Comparison of ENCODE assay signal across 10 mouse cellular contexts in the genomic region with DNA sequence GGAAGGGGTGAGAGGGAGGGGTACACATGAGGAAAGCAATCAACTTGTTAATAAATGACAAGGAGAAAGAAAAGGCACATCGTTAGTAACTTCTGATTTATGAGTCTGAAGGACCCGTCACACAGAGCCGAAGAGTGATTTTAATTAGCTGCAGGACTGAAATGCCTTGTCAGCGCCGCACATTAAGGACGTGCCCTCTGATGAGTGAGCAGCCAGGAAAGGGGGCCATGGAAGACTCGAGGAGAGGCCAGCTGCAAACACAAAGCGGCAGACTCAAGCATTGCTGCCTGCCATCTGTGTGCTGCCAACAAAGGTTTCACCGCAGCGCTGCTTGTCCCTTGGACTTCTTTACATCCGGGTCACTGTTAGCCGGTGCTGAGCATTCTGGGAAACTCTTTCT.
DNase-seq lines count a peak whose midpoint lies in the region; ATAC-seq and TF ChIP-seq lines count a peak whose summit lies in the region.
"Had no signal": no experiment of that assay in that cellular context is flagged by ENCODE, and none has a peak within 500 bp of the region (broad histone marks: within the 10 kb centered on the region; RNA-seq: fewer than 3 reads in every experiment).

No protein-coding gene starts in this region.

- no peak for TF ChIP-seq CTCF in liver, adult 2 months (IDR thresholded peaks at IDR 0.05; ENCODE audit: low read depth, low read length)

- TF ChIP-seq POLR2A in liver, adult 2 months (IDR thresholded peaks at IDR 0.05; ENCODE audit: extremely low read depth, insufficient read depth, low read length): no peak

- peak overlapping the region; percentile 20; the same call in 1 of the 2 replicates for H3K4me2 ChIP-seq in midbrain, embryonic 13.5 days (replicated peaks)
- no peak overlapping the region; the same call in 1 of the 2 replicates for H3K4me2 ChIP-seq in hindbrain, embryonic 11.5 days (replicated peaks; ENCODE audit: low read depth, low read length)
- H3K4me2 ChIP-seq in stomach, embryonic 14.5 days (replicated peaks; ENCODE audit: low read depth, low read length): peak overlapping the region; percentile 20

- ATAC-seq in midbrain, embryonic 13.5 days: 0 out of 2 replicates have a peak, but pooled peaks have one; percentile 27
- ATAC-seq in hindbrain, embryonic 11.5 days (ENCODE audit: low FRiP score): peak; percentile 57
- peak; percentile 75; the same call in 1 of the 2 replicates for ATAC-seq in stomach, embryonic 14.5 days (ENCODE audit: insufficient number of reproducible peaks, insufficient read depth, low FRiP score, low read depth)

- H3K79me2 ChIP-seq in liver, adult 2 months (ENCODE audit: control insufficient read depth, insufficient read depth, low read length): no peaks in the 10 kb centered on the region

- no peaks in the 10 kb centered on the region for H3K9me3 ChIP-seq in midbrain, embryonic 13.5 days
- no peaks in the 10 kb centered on the region for H3K9me3 ChIP-seq in midbrain, embryonic 10.5 days (replicated peaks)
- no peaks in the 10 kb centered on the region for H3K9me3 ChIP-seq in hindbrain, embryonic 11.5 days (ENCODE audit: control insufficient read depth, low read length)
- no peaks in the 10 kb centered on the region for H3K9me3 ChIP-seq in stomach, embryonic 14.5 days (ENCODE audit: control insufficient read depth, low read depth, low read length)
- H3K9me3 ChIP-seq: G1E had no signal

- no peak overlapping the region for H3K27ac ChIP-seq in midbrain, embryonic 13.5 days
- no peak overlapping the region for H3K27ac ChIP-seq in midbrain, embryonic 10.5 days (replicated peaks)
- H3K27ac ChIP-seq in hindbrain, embryonic 11.5 days (ENCODE audit: low read depth, low read length): no peak overlapping the region
- no peak overlapping the region for H3K27ac ChIP-seq in liver, adult 2 months (replicated peaks; ENCODE audit: insufficient read depth, low read depth, low read length)
- H3K27ac ChIP-seq in stomach, embryonic 14.5 days (ENCODE audit: low read length): no peak overlapping the region

- H3K4me3 ChIP-seq in midbrain, embryonic 13.5 days (replicated peaks): no peak overlapping the region
- no peak overlapping the region for H3K4me3 ChIP-seq in midbrain, embryonic 10.5 days
- H3K4me3 ChIP-seq in hindbrain, embryonic 11.5 days (ENCODE audit: low read depth, low read length): no peak overlapping the region
- H3K4me3 ChIP-seq in liver, adult 2 months (ENCODE audit: insufficient read depth, low read depth, low read length): peak overlapping the region; percentile 10
- H3K4me3 ChIP-seq in stomach, embryonic 14.5 days (ENCODE audit: low read depth, low read length): no peak overlapping the region

- no peak for DNase-seq in midbrain, embryonic 10.5 days (ENCODE audit: low spot score)
- DNase-seq in hindbrain, embryonic 11.5 days (ENCODE audit: low spot score): peak; percentile 51
- peak; percentile 52 for DNase-seq in liver, adult 2 months (ENCODE audit: extremely low read depth, low read depth, low spot score)
- DNase-seq in left cerebral cortex, postnatal 4 days: no peak
- DNase-seq in thymus, postnatal 25 days: no peak
- no peak for DNase-seq in gastrocnemius, postnatal 25 days
- DNase-seq: heart, postnatal 10 days had no signal

- H3K36me3 ChIP-seq in midbrain, embryonic 13.5 days: no peaks in the 10 kb centered on the region
- H3K36me3 ChIP-seq in midbrain, embryonic 10.5 days: no peaks in the 10 kb centered on the region
- no peaks in the 10 kb centered on the region for H3K36me3 ChIP-seq in hindbrain, embryonic 11.5 days (ENCODE audit: control insufficient read depth, insufficient read depth, low read length)
- H3K36me3 ChIP-seq in liver, adult 2 months (ENCODE audit: control insufficient read depth, insufficient read depth, low read length): no peaks in the 10 kb centered on the region
- H3K36me3 ChIP-seq in stomach, embryonic 14.5 days (ENCODE audit: control insufficient read depth, insufficient read depth, low read length): no peaks in the 10 kb centered on the region
- H3K36me3 ChIP-seq: G1E had no signal

- intact Hi-C loops in left cerebral cortex, postnatal 4 days (cut with DNase I): no loop called here

- WGBS in midbrain, embryonic 13.5 days: 60% methylated on average over 12 of the region's 12 CpGs
- 81% methylated on average over 12 of the region's 12 CpGs for WGBS in midbrain, embryonic 10.5 days
- 34% methylated on average over 12 of the region's 12 CpGs for WGBS in hindbrain, embryonic 11.5 days
- WGBS in liver, adult 2 months: 29% methylated on average over 12 of the region's 12 CpGs
- WGBS in stomach, embryonic 14.5 days: 23% methylated on average over 12 of the region's 12 CpGs

- no peaks in the 10 kb centered on the region for H3K4me1 ChIP-seq in midbrain, embryonic 13.5 days (replicated peaks)
- H3K4me1 ChIP-seq in midbrain, embryonic 10.5 days: no peaks in the 10 kb centered on the region
- H3K4me1 ChIP-seq in hindbrain, embryonic 11.5 days (replicated peaks; ENCODE audit: control insufficient read depth, insufficient read depth, low read length): no peaks in the 10 kb centered on the region
- peaks cover 5% of the 10 kb centered on the region for H3K4me1 ChIP-seq in liver, adult 2 months (ENCODE audit: control insufficient read depth, insufficient read depth, low read length)
- H3K4me1 ChIP-seq in stomach, embryonic 14.5 days (ENCODE audit: control insufficient read depth, insufficient read depth, low read length): 0 out of 2 replicates have a peak, but pooled peaks cover 7% of the 10 kb centered on the region

- H3K27me3 ChIP-seq in midbrain, embryonic 13.5 days: no peaks in the 10 kb centered on the region
- no peaks in the 10 kb centered on the region for H3K27me3 ChIP-seq in midbrain, embryonic 10.5 days (ENCODE audit: low read depth, poor library complexity, severe bottlenecking)
- no peaks in the 10 kb centered on the region for H3K27me3 ChIP-seq in hindbrain, embryonic 11.5 days (ENCODE audit: control insufficient read depth, insufficient read depth, low read length)
- no peaks in the 10 kb centered on the region for H3K27me3 ChIP-seq in liver, adult 2 months (ENCODE audit: control insufficient read depth, insufficient read depth, low read length)
- H3K27me3 ChIP-seq in stomach, embryonic 14.5 days (ENCODE audit: control insufficient read depth, insufficient read depth, low read length): no peaks in the 10 kb centered on the region

- no peak overlapping the region for H3K9ac ChIP-seq in midbrain, embryonic 13.5 days (replicated peaks)
- no peak overlapping the region; the same call in 1 of the 2 replicates for H3K9ac ChIP-seq in hindbrain, embryonic 11.5 days (ENCODE audit: low read depth, low read length)
- peak overlapping the region; percentile 38 for H3K9ac ChIP-seq in liver, adult 2 months (ENCODE audit: low read depth, low read length)
- no peak overlapping the region for H3K9ac ChIP-seq in stomach, embryonic 14.5 days (replicated peaks; ENCODE audit: low read depth, low read length)

Comparison
In these comparisons a context has a peak if more than half of its experiments do, and no peak if none do; other contexts are left out.
1. DNase-seq: peak in hindbrain, embryonic 11.5 days (single experiment) and liver, adult 2 months (single experiment); none in midbrain, embryonic 10.5 days (single experiment), left cerebral cortex, postnatal 4 days (single experiment), thymus, postnatal 25 days (single experiment) and gastrocnemius, postnatal 25 days (single experiment).
2. Peak in every context shown above with its lines, with median percentiles within 50 percentile points of each other: ATAC-seq.